Mouse (Mus musculus): Measurements from ENCODE around the gene Derl3. TPM values are rescaled to one million over a fixed set of nuclear protein-coding genes. Genes with fewer than 3 reads are reported as not detected.

Gene Derl3
- polyA plus RNA-seq, 1 experiment from 2014 or later: 1.2 TPM

DNA sequence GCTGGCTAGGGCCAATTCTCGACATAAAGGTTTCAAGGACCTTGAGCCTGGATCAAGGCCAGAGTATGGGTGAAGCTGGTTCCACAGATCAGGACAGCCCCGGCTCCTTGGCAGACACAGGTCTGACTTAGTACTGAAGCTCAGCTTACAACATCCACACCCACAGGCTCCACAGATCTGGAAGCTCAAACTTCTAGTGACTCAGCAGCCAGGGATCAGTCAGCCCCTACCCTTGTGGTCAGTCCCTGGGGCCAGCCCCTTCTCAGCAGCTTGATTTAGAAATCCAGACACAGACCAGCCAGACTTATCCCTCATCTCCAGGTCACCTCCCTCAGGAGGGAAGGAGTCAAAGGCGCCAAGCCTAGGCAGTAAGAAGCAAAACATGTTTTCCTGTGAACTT lies 5.6 kb downstream of the Derl3 start:
- H3K4me3 ChIP-seq (ENCODE audit: low read depth, low read length): no peak overlapping the region
- ATAC-seq (peak; percentile 85), DNase-seq (ENCODE audit: low spot score) (peak; percentile 84)
- H3K36me3 ChIP-seq (ENCODE audit: insufficient read depth, low read length): peaks cover 21% of the 10 kb centered on the region
- no peak for TF ChIP-seq CTCF (IDR thresholded peaks at IDR 0.05)
- no peak for TF ChIP-seq EP300 (IDR thresholded peaks at IDR 0.05)
- H3K9me3 ChIP-seq (ENCODE audit: low read length): no peaks in the 10 kb centered on the region
- 25% methylated on average over 3 of the region's 3 CpGs for WGBS
- no peak overlapping the region for H3K4me2 ChIP-seq (replicated peaks; ENCODE audit: low read depth, low read length)
- no peaks in the 10 kb centered on the region for H3K27me3 ChIP-seq (replicated peaks; ENCODE audit: insufficient read depth, low read length)
- H3K4me1 ChIP-seq (ENCODE audit: insufficient read depth, low read depth, low read length): peaks cover 8% of the 10 kb centered on the region; the same call in 1 of the 2 replicates
- H3K27ac ChIP-seq (ENCODE audit: low read length): peak overlapping the region; percentile 16; the same call in 1 of the 2 replicates
- no peak overlapping the region for H3K9ac ChIP-seq (replicated peaks; ENCODE audit: low read depth)

DNA sequence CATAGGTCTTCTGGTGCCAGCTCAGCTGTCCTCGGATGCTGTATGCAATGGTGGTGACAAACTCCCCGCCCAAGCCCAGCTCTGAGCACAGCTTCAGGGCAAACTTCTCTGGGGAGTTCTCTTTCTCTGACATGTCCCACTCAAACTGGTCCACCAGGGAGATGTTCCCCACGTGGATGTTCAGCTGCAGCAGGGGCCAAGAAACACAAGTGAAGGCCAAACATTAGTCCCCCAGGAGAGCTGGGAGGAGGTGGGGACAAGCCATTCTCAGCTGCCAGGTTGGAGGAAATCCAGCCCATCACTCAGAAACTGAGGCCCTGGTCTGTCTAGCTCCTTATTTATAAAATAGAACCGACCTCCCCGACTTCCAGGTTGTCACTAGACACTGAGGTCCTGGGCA lies 11.2 kb downstream of the Derl3 start:
- no peaks in the 10 kb centered on the region for H3K27me3 ChIP-seq (replicated peaks; ENCODE audit: insufficient read depth, low read length)
- ATAC-seq (no peak), DNase-seq (ENCODE audit: low spot score) (no peak)
- no peak overlapping the region for H3K9ac ChIP-seq (replicated peaks; ENCODE audit: low read depth)
- H3K4me1 ChIP-seq (ENCODE audit: insufficient read depth, low read depth, low read length): no peaks in the 10 kb centered on the region
- peaks cover 39% of the 10 kb centered on the region for H3K36me3 ChIP-seq (ENCODE audit: insufficient read depth, low read length)
- WGBS: 84% methylated on average over 5 of the region's 5 CpGs
- no peak overlapping the region for H3K4me3 ChIP-seq (ENCODE audit: low read depth, low read length)
- H3K27ac ChIP-seq (ENCODE audit: low read length): no peak overlapping the region
- TF ChIP-seq EP300 (IDR thresholded peaks at IDR 0.05) (no peak), CTCF (IDR thresholded peaks at IDR 0.05) (no peak)
- no peaks in the 10 kb centered on the region for H3K9me3 ChIP-seq (ENCODE audit: low read length)
- H3K4me2 ChIP-seq (replicated peaks; ENCODE audit: low read depth, low read length): no peak overlapping the region

DNA sequence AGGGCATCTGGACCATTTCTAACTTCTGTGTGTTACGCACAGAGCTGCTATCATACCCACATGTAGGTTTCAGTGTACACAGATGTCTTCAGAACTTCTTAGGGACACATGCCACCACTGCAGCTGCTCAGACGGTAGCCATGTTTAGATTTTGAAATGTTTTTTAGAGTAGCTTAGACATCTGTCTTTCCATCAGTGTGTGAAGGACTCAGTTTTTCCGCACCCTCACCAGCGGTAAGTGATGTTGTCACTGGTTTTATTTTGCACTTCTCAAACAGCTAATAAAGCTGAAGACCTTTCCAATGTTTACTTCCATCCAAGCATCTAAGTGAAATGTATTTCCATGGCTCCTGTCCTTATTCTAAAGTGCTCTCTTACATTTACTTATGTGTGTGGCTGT lies 13.7 kb downstream of the Derl3 start:
- Histone ChIP-seq H3K27me3 (replicated peaks; ENCODE audit: insufficient read depth, low read length) (no peaks in the 10 kb centered on the region), H3K9me3 (ENCODE audit: low read length) (no peaks in the 10 kb centered on the region), H3K4me2 (replicated peaks; ENCODE audit: low read depth, low read length) (no peak overlapping the region), H3K9ac (replicated peaks; ENCODE audit: low read depth) (no peak overlapping the region), H3K4me1 (ENCODE audit: insufficient read depth, low read depth, low read length) (no peaks in the 10 kb centered on the region), H3K4me3 (ENCODE audit: low read depth, low read length) (no peak overlapping the region), H3K36me3 (ENCODE audit: insufficient read depth, low read length) (peaks cover 43% of the 10 kb centered on the region), H3K27ac (ENCODE audit: low read length) (no peak overlapping the region)
- WGBS: 97% methylated on average over 4 of the region's 4 CpGs
- TF ChIP-seq CTCF (IDR thresholded peaks at IDR 0.05): no peak
- no peak for TF ChIP-seq EP300 (IDR thresholded peaks at IDR 0.05)
- ATAC-seq: no peak
- DNase-seq (ENCODE audit: low spot score): no peak

DNA sequence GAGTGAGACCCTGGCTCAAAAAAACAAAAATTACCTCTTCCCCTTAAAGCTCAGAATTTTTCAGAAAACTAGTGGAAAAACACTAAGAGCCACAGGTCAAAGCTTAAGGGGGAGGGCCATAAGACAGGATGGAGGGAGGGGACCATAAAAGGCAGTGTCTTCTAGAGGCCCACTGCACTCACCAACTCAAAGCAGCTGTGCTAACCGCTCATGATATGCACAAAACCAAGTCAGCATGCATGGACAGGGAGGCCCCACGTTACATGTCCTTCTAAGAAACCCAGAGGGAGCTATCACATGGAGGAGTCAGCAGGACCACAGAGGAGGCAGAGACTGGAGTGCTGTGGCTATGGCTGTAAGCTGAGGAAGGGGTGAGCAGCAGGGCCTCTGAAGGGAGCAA lies 17.5 kb downstream of the Derl3 start:
- WGBS: 88% methylated on average over 2 of the region's 2 CpGs
- Histone ChIP-seq H3K27me3 (replicated peaks; ENCODE audit: insufficient read depth, low read length) (no peaks in the 10 kb centered on the region), H3K4me1 (ENCODE audit: insufficient read depth, low read depth, low read length) (no peaks in the 10 kb centered on the region), H3K9ac (replicated peaks; ENCODE audit: low read depth) (no peak overlapping the region), H3K4me2 (replicated peaks; ENCODE audit: low read depth, low read length) (no peak overlapping the region), H3K36me3 (ENCODE audit: insufficient read depth, low read length) (peaks cover 17% of the 10 kb centered on the region), H3K9me3 (ENCODE audit: low read length) (no peaks in the 10 kb centered on the region), H3K27ac (ENCODE audit: low read length) (no peak overlapping the region), H3K4me3 (ENCODE audit: low read depth, low read length) (no peak overlapping the region)
- no peak for TF ChIP-seq EP300 (IDR thresholded peaks at IDR 0.05)
- TF ChIP-seq CTCF (IDR thresholded peaks at IDR 0.05): no peak
- no peak for DNase-seq (ENCODE audit: low spot score)
- no peak for ATAC-seq

DNA sequence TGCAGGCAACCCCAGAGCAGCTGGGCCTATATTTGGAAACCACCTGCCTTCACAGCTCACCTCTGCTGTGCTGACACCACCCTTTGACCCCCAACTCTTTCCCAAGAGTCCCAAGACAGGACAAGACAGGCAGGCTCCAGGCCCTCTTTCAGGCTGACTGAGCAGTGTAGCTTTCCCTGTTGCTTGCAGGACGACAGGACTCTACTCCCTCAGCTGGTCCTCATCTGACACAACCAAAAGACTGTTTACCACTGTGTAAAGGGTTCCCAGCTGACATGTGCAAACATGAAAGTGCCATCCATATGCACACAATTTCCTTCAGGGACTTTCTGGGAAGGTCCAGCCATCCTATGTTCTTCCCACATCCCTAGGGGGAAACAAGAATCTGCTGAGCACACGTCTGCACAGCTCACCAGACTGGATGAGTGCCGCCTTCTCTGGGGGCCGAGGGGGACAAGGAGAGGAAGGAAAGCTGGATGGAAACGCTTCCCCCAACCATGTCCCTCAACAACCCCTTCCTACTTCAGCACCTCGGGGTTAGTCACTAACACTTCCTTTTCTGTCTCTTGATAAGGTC lies 19.9 kb downstream of the Derl3 start:
- no peaks in the 10 kb centered on the region for H3K9me3 ChIP-seq (ENCODE audit: low read length)
- peak overlapping the region; percentile 14; the same call in 1 of the 2 replicates for H3K27ac ChIP-seq (ENCODE audit: low read length)
- 37% methylated on average over 6 of the region's 6 CpGs for WGBS
- H3K36me3 ChIP-seq (ENCODE audit: insufficient read depth, low read length): peaks cover 4% of the 10 kb centered on the region
- H3K27me3 ChIP-seq (replicated peaks; ENCODE audit: insufficient read depth, low read length): no peaks in the 10 kb centered on the region
- peak; percentile 54 for ATAC-seq
- peaks cover 3% of the 10 kb centered on the region; the same call in 1 of the 2 replicates for H3K4me1 ChIP-seq (ENCODE audit: insufficient read depth, low read depth, low read length)
- no peak overlapping the region for H3K4me3 ChIP-seq (ENCODE audit: low read depth, low read length)
- 0 out of 2 replicates have a peak overlapping the region, but pooled peaks have one; percentile 8 for H3K9ac ChIP-seq (replicated peaks; ENCODE audit: low read depth)
- H3K4me2 ChIP-seq (replicated peaks; ENCODE audit: low read depth, low read length): no peak overlapping the region
- no peak for TF ChIP-seq CTCF (IDR thresholded peaks at IDR 0.05)
- no peak for TF ChIP-seq EP300 (IDR thresholded peaks at IDR 0.05)
- no peak for DNase-seq (ENCODE audit: low spot score)

DNA sequence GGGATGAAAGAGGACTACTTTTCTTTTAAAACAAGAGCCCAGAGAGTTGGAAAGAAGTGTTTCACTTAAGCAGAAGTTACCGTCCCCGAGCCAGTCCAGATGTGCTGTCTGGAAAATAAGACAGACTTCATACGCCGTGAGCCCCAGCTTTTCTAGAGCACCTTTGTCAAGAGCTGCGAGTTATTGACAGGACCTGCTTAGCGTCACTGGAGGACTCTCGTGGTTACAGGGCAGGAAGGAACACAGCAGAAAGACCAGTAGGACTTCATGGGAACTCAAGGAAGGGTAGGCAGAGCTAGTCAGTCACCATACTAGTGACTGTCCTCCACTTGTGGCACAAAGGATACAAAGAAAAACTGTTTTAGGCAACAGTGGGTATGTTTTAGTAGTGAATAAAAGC lies 22.3 kb downstream of the Derl3 start:
- 62% methylated on average over 7 of the region's 7 CpGs for WGBS
- no peaks in the 10 kb centered on the region for H3K9me3 ChIP-seq (ENCODE audit: low read length)
- no peak for TF ChIP-seq EP300 (IDR thresholded peaks at IDR 0.05)
- TF ChIP-seq CTCF (IDR thresholded peaks at IDR 0.05): no peak
- H3K9ac ChIP-seq (replicated peaks; ENCODE audit: low read depth): no peak overlapping the region
- H3K4me2 ChIP-seq (replicated peaks; ENCODE audit: low read depth, low read length): no peak overlapping the region
- H3K27me3 ChIP-seq (replicated peaks; ENCODE audit: insufficient read depth, low read length): no peaks in the 10 kb centered on the region
- no peak; the same call in 1 of the 2 replicates for ATAC-seq
- H3K4me1 ChIP-seq (ENCODE audit: insufficient read depth, low read depth, low read length): peaks cover 14% of the 10 kb centered on the region; the same call in 1 of the 2 replicates
- DNase-seq (ENCODE audit: low spot score): peak; percentile 43
- H3K36me3 ChIP-seq (ENCODE audit: insufficient read depth, low read length): no peaks in the 10 kb centered on the region
- no peak overlapping the region for H3K4me3 ChIP-seq (ENCODE audit: low read depth, low read length)
- H3K27ac ChIP-seq (ENCODE audit: low read length): peak overlapping the region; percentile 4

Measured in lung, postnatal 0 days (tissue).